Mouse (Mus musculus) ES-Bruce4 (cell line): ENCODE data around the gene Dscaml1.

ENCODE experiments used
- CTCF ChIP-seq: IDR thresholded peaks from one replicate; pipeline ENCODE4 v1.8.1; 2011; ENCODE audit warnings: low read depth, low read length
- EP300 ChIP-seq: IDR thresholded peaks from 2 replicates; pipeline ENCODE4 v1.6.1; 2011; ENCODE audit warnings: low read depth, low read length; ENCODE audit not compliant: insufficient read depth
- POLR2A ChIP-seq: IDR thresholded peaks from one replicate; pipeline ENCODE4 v1.8.1; 2011; ENCODE audit warnings: low read length; ENCODE audit not compliant: insufficient read depth

DNA sequence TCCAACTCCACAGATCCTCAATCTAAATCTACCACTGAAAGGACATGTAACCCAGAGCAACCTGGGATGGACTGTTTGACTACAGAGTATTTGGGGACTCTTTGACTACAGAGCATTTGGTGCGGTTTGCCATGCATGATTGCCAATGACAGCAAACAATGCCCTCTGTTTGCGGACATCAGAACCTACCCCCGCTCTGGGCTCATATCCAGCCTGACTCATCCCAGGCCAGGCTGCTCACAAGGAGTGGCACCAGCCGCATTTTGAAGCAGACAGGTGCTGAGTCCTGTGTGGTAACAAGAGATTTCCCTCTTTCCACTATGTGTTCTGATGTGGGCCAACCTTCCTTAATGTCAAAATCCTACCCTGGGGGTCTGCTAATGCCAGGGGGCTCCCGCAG, 171.7 kb downstream of the Dscaml1 start:
- TF ChIP-seq CTCF (no peak), POLR2A (no peak), EP300 (no peak)
